9 mouse cellular contexts compared by ENCODE assay signal in genomic region chr6:108457063-108457405, GRCm38 (mm10).
DNase-seq lines count a peak whose midpoint lies in the region; ATAC-seq lines count a peak whose summit lies in the region.
"Had no signal": no experiment of that assay in that cellular context is flagged by ENCODE, and none has a peak within 500 bp of the region (broad histone marks: within the 10 kb centered on the region; RNA-seq: fewer than 3 reads in every experiment).

No protein-coding gene starts in this region.

- 0 out of 2 replicates have a peak, but pooled peaks have one; percentile 6 for ATAC-seq in kidney, embryonic 16.5 days (ENCODE audit: low FRiP score, low TSS enrichment)
- ATAC-seq in megakaryocyte progenitor cell, adult 5-6 weeks (replicated peaks; ENCODE audit: poor library complexity), result peak; percentile 35
- ATAC-seq in monocyte, adult 5-6 weeks (replicated peaks; ENCODE audit: insufficient number of reproducible peaks, low FRiP score, low TSS enrichment, poor library complexity, severe bottlenecking), result no peak; the same call in 1 of the 2 replicates

- 26% methylated on average over 5 of the region's 5 CpGs for WGBS in heart, embryonic 10.5 days
- WGBS in kidney, embryonic 16.5 days, result 11% methylated on average over 5 of the region's 5 CpGs

- peak overlapping the region; percentile 57 for H3K9ac ChIP-seq in kidney, embryonic 16.5 days (replicated peaks; ENCODE audit: low read length)

- H3K27me3 ChIP-seq in heart, embryonic 10.5 days (ENCODE audit: insufficient read depth, poor library complexity, severe bottlenecking), result no peaks in the 10 kb centered on the region
- no peaks in the 10 kb centered on the region for H3K27me3 ChIP-seq in kidney, embryonic 16.5 days (ENCODE audit: insufficient read depth, low read length)
- H3K27me3 ChIP-seq: CH12.LX had no signal

- H3K36me3 ChIP-seq in heart, embryonic 10.5 days, result peaks cover 5% of the 10 kb centered on the region; the same call in 1 of the 2 replicates
- H3K36me3 ChIP-seq in kidney, embryonic 16.5 days (ENCODE audit: insufficient read depth, low read length), result no peaks in the 10 kb centered on the region

- peak overlapping the region; percentile 84 for H3K27ac ChIP-seq in heart, embryonic 10.5 days
- peak overlapping the region; percentile 97 for H3K27ac ChIP-seq in kidney, embryonic 16.5 days (ENCODE audit: low read length)

- H3K9me3 ChIP-seq in heart, embryonic 10.5 days, result no peaks in the 10 kb centered on the region
- no peaks in the 10 kb centered on the region for H3K9me3 ChIP-seq in kidney, embryonic 16.5 days (ENCODE audit: low read length)

- peak; percentile 56 for DNase-seq in gastrocnemius, adult 18-20 months (ENCODE audit: low spot score)
- DNase-seq in gastrocnemius, postnatal 36 days, result no peak
- peak; percentile 74 for DNase-seq in cerebellum, adult 8-10 months
- DNase-seq in heart, embryonic 10.5 days (ENCODE audit: low spot score), result peak; percentile 68
- no peak for DNase-seq in urinary bladder, postnatal 25 days (ENCODE audit: low spot score)

- no peak overlapping the region for H3K4me3 ChIP-seq in heart, embryonic 10.5 days
- H3K4me3 ChIP-seq in kidney, embryonic 16.5 days (ENCODE audit: low read length), result no peak overlapping the region

- intact Hi-C loops in gastrocnemius, postnatal 36 days (cut with DNase I), result loop anchor here (5.0 kb wide), 1 partner anchor 75 kb away; no protein-coding TSS in a partner anchor

- peaks cover 34% of the 10 kb centered on the region for H3K4me1 ChIP-seq in heart, embryonic 10.5 days
- H3K4me1 ChIP-seq in kidney, embryonic 16.5 days (ENCODE audit: insufficient read depth, low read length), result peaks cover 47% of the 10 kb centered on the region

- peak overlapping the region; percentile 45 for H3K4me2 ChIP-seq in kidney, embryonic 16.5 days (replicated peaks; ENCODE audit: low read depth, low read length)

Comparison
In these comparisons a context has a peak if more than half of its experiments do, and no peak if none do; other contexts are left out.
1. DNase-seq: peak in gastrocnemius, adult 18-20 months (single experiment), cerebellum, adult 8-10 months (single experiment) and heart, embryonic 10.5 days (single experiment); none in gastrocnemius, postnatal 36 days (0 of 2) and urinary bladder, postnatal 25 days (single experiment).